Mouse (Mus musculus) CH12F3 (cell line): ENCODE measurements around the gene Nkx2-3.

Experiments
- in situ Hi-C: fragments of 300-500 bp; cut with MboI; formaldehyde crosslinking; loops from 2 replicates; pipeline ENCODE4 v1.14.3; 2020; ENCODE audit warnings: low sequenced_read_pairs

Gene Nkx2-3

DNA sequence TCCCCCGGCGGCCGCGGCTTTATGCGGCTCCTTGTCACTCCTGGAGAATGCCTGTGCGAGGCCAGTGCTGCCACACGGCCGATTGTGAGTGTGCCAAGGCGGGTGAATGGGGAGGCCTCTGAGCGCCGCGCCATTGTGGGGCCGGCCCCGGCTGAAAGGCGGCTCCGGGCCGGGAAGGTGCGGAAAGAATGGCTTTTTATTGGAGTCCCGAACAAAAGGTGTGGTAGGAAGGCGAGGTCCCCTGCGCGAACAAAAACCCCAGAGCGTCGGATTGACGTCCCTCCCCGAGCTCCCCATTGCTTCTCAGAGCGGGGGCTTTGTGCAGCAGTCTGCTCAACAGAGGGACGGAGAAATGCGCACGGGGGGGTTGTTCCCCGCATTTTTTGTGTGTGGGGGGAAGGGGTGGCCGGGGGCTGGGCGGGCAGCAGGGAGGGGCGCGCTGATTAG, 4.3 kb downstream of the Nkx2-3 start:
- in situ Hi-C loops, result loop anchor here (25.0 kb wide), 1 partner anchor 829 kb away; the partner anchor contains the start of gene Hps1

DNA sequence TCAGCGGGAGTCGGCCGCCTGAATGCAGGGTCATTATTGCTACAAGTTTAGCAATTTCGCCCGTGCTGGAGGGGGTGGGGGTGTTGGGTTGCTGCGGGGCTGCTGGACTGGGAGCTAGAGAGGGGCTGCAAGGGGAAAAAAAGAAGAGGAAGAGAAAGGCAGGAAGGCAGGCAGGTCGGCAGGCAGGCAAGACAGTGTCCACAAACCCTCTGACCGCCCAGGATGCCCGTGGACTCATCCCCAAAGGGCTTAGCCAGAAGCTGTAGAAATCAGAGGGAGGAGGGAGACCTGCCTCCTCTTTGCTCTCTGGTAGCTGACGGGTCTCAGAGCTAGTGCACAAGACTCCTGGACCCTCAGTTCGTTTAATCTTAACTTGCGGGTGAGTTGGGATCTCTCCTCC, 4.8 kb downstream of the Nkx2-3 start:
- in situ Hi-C loops, result loop anchor here (25.0 kb wide), 1 partner anchor 830 kb away; the partner anchor contains the start of gene Hps1

DNA sequence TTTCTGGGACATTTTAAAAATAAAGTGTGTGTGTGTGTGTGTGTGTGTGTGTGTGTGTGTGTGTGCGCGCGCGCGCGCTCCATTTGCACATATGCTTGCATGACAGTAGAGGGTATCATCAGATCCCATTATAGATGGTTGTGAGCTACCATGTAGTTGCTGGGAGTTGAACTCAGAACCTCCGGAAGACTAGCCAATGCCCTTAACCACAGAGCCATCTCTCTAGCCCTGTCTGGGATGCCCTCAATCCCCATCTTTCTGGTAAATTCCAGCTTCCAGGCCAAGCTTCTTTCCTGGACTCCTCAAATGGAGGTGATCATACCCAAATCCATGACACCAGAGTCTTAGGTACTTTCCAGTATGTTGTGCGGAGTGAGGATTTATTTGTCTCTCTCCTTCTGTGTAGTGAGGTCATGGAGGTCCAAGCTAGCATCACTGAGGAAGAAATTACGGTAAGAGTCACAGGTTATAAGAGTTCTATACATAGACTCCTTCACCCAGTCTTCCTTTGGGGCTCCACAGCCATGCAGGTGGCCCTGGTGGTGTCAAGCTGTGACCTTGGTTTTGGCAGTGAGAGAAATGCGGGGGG, 5.7 kb downstream of the Nkx2-3 start:
- in situ Hi-C loops, result loop anchor here (25.0 kb wide), 1 partner anchor 831 kb away; the partner anchor contains the start of gene Hps1

DNA sequence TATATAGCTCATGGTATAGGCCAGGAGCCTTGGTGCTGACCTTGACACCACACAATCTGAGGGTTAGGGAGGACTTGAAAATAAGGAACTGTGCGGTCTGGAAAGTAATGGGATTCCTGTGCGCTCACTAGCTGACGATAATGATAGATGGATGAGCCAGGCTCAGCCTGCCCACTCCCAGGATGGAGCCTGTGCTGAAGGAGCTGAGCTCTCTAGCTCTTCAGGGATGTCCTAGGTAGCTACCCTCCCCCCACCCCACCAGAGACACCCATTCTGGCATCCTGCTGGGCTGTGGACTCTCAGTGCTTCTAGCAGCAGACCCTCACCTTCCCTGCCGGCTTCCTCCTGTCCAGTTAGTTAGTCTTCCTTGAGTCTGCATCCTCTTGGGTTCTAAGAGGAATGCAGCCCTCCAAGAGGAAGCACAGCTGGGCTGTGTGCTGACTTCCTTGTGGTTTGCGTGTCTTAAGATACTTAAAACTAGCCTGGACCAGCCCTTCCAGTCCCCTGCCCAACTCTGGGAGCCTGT, 6.4 kb downstream of the Nkx2-3 start:
- in situ Hi-C loops, result loop anchor here (25.0 kb wide), 1 partner anchor 831 kb away; the partner anchor contains the start of gene Hps1

DNA sequence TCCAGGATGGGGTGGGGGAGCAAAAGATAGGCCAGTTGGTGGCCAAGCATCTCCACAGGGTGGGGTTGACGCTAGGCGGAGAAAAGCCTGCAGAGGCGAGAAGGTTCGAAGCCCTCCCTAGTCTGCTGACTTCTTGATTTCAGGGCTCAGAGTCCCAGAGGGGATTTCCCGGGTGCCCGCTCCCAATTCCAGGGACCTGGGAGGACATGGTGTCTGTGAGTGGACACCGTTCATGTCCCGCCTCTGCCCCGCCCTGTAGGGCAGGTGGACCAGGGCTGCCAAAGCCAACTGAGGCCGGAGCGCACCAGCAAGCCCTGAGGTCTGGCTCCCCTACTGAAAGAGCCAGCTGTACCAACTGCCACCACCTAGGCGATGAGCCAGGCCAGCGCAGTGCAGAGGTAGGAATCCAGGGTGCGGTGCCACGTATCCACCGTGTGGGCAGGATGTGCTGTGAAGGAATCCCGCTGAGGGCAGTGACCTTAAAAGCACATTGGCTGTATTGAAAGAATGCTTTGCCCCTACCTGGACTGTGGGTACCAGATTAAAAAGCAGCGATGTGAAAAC, 7.9 kb downstream of the Nkx2-3 start:
- in situ Hi-C loops, result loop anchor here (5.0 to 25.0 kb wide), 2 partner anchors 123 to 833 kb away; partner anchors contain the start of gene Hps1

DNA sequence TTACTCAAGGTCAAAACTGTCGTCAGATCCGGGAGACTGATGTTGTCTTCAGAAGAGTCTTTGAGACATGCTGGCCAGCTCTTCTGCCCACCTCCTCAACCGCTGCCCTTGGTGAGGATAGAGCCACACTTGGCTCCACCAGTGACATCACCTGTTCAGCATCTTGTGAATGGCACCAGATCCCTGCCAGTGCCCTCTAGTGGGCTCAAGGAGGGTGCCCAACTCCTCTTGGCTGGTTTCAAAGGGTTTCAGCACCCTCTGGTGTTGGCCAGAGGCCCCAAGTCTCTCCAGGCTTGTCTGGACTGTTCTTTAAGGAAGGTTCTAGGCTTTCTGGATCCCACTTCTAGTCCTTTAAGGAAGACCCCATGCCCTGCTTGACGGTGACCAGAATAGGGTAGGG, 11.8 kb downstream of the Nkx2-3 start:
- in situ Hi-C loops, result loop anchor here (5.0 to 25.0 kb wide), 2 partner anchors 127 to 837 kb away; partner anchors contain the start of gene Hps1

DNA sequence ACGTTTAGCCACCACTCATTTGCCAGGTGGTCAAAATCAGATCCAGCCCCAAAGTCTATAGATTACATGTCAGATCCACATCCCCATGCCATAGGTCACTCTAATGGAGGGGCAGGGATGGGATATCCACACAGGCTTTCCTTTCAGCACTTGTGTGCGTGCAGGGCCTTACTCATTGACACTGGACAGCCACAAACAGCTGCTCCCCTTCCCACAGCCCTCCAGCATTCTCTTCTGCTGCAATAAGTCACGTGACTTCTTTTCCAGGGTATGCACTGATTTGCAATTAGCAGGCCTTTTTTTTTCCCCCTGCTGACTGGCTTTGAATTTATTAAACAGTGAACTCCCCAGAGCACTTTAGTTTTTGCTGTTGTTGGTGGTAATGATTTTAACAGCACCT, 14.0 kb downstream of the Nkx2-3 start:
- in situ Hi-C loops, result no loop called here

DNA sequence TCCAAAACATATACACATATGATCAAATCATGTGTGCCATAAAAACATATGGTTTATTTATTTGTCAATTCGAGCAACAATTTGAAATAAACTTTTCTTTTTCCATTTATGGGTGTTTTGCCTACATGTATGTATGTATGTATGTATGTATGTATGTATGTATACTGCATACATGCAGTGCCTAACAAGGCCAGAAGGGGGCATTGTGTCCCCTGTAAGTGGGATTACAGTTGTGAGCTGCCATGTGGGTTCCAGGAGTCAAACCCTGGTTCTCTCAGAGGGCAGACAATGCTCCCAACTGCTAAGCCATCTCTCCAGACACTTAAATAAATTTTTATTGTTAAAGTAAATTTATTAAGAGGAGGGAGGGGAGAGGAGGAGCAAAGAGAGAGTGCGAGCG, 15.2 kb downstream of the Nkx2-3 start:
- in situ Hi-C loops, result no loop called here

DNA sequence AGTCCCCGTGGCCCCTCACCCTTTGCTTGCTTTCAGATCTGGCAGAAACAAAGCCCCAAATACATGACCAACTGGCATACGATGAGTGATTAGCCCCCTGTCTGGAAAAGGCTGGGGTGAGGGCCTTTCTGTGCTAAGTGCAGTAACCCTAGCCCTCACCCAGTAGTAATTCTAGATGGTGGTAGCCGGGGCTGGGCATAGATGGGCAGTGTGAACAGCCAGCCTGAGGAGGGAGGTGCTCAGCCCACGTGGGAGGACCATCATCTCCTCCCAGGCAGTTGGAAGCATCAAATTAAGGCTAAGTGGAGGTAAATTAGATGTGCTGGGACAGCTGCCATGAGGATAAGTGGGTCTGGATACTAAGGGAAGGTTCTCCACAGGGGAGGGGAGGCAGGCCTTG, 17.0 kb downstream of the Nkx2-3 start:
- in situ Hi-C loops, result no loop called here

DNA sequence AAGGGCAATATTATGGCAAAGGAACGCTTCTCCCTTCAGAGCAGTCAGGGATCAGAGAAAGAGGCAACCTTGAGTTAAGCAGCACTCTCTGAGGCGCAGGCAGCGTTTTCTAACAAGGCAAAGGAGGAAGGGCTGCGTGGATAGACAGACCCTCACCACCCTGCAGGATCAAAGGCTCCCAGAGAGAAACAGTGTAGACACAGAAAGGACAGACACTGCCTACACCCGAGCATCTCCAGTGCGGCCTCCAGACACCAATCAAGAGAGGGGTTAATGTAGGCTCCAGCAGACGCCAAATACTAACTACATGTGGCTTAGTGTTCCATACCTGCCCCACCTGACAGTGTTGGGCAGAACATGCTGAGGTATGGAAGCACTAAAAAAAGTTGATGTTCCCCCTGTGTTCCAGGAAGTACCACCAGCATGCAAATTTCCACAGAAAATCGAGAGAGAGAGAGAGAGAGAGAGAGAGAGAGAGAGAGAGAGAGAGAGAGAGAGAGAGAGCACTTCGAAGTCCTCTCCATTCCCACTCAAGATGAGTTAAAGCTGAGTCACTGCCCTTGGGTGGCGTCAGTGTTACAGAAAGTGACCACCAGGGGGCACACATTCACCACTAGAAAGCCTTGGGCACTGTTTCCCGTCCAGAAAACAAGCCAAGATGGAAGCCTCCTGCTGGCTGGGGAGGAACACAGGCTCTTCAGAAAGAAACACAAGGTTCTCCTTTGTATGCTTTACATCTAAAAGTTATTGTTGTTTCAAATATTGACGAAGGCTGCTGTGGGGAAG, 18.5 kb downstream of the Nkx2-3 start:
- in situ Hi-C loops, result no loop called here

DNA sequence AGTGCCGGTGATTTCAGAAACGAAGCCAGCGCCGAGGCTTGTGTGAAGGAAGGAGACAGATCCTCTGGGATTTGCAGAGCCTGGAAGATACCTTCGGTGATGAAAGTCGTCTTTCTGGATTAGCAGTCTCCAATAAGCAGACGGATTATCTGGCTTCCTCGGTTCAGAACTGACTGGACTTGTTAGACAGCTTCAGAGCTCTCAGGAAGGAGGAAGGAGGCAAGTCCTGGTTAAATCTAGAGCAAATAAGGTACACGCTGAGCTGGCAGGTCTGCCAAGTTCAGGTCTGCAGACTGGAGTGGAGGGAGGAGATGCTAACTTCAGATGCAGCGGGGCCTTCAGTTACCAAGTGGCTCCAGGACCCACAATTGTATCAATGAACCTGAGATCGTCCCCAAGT, 29.7 kb downstream of the Nkx2-3 start:
- in situ Hi-C loops, result no loop called here

DNA sequence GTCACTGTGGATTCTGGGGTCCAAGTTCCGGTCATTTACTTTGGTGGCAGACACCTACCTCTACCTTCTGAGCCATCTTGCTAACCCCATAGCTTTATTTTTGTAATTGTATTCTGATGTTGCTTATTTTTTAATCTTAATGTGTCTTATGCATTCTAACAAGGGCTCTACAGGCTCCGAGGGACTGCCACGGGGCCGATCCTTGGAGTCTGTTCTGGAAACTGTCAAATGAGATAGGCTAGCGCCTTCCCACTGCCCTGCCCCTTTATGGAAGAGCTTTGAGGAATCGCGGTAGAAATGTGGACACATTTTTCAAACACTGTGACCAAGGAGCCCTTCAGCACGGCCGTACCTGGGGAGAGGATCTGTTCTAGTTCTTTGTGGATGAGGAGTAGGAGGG, 30.7 kb downstream of the Nkx2-3 start:
- in situ Hi-C loops, result no loop called here

DNA sequence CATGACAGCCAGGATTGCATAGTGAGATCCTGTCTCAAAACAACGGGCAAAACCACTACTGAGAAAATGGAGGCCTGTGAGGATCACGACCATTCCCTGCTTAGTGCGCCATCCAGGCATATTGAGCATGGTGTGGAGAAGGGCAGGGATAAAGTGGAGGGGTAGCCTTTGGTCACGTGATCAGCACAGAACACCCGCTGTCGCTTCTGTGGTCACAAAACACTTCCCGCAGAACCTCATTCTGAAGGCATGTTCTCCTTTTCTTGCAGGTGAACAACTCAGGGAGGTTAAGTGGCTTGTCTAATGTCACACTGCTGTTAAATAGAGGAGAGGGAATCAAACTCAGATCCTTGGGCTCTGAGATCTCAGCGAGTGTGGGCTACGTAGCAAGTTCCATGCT, 33.4 kb downstream of the Nkx2-3 start:
- in situ Hi-C loops, result no loop called here

DNA sequence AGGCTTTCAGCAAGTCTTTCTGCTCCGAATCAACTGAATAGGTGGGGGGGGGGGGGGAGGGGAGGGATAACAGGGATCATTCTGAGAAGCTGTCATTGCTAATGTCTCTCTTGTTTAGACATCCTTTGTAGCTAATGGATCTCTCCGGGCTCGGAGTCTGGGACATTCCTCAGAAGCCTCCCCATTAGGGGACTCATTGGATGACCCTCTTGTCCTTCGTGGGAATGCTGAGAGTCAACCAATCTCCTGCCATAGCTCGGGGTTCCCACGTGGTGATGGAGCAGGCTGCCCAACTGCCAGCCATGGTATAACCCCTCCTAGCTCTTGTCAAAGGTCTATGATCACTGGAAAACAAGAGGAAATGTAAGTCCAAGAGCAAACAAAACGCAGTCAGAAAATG, 34.7 kb downstream of the Nkx2-3 start:
- in situ Hi-C loops, result no loop called here

DNA sequence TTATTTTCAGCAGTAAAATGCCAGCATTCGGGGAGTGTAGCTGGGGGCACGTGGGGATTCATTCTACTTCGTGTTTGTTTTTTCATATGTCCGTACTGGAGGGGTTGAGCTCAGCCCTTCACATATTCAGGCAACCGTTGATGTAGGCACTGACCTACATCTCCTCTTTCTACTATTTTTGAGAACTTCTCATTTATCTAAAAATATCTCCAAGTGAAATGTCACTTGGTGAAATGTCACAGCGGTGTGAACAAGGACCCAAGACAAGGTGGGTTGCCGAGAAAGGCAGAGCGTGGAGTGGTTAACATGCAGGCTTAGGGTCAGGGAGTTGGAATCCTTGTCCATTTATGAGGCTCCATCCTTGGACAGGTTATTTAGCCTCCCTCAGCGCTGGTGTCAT, 35.1 kb downstream of the Nkx2-3 start:
- in situ Hi-C loops, result no loop called here

DNA sequence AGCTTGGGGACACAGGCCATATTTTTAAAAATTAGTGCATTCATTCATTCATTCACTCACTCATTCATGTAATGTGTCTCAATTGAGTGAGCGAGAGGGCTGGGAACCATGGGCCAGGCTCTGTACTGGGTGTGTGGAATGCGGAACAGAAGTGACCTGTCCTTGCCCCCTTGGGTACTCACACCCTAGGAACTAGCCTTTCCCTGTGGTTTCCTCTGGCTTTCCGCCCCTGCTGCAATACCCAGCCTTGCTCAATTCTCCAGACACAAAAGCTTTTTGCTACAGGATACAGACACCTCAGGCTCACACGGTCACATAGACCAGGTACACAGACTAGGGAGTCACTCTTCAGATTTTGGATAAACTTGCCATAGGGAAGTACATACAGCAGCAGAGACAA, 36.2 kb downstream of the Nkx2-3 start:
- in situ Hi-C loops, result no loop called here

DNA sequence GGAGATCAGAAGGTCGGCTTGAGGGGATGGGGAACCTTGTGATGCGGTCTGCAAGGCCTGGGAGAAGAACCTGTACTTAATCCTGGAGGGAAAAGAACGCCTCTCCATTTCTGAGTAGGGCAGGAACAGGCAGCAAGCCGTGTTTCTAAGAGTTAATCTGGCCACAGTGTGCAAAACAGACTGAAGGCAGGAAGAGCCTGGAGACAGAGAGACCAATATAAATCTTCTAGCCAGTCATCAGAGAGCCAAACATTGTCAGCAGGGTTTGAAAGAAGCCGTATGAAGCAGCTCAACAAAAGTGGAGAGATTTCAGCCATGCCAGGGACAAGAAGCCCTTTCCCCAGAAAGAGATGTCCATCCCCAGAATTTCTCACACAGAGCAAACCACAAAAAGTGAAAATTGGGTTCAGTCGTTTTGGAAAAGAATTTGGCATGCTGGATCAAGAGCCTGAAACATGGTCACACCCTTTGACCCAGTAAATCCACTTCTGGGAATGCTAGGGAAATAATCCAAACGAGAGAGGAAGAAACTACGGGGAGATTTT, 39.2 kb downstream of the Nkx2-3 start:
- in situ Hi-C loops, result no loop called here

DNA sequence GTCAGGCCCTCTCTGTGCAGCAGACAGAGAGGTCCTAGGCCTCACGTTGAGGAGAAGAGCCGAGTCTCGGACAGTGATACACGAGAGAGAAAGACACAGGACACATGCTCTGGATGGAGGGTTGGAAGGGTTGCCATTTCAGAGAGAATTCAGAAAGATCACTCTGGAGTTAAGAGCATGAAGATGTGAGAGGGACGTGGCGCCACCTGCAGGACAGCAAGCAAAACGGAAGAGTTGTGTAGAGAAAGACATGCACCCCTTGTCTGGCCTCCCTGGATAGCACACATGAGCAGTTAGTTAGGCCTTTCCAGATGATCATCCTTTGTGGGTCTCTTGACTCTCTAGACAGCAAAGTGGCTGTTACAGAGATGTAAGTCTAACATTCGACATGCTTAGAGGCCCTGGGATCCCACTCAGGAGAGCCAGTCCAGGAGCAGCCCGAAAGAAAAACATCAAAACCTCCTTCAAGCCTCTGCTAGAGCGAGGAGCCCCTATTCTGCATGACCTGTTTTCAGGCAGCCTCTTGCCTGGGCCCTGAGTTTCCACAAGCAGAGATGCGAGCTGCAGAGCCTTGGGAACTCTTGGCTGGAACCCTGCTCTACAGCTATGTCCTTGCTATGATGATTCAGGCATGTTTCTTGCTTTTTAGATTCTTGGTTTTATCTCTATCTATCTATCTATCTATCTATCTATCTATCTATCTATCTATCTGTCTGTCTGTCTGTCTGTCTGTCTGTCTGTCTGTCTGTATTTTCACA, 43.8 kb downstream of the Nkx2-3 start:
- in situ Hi-C loops, result no loop called here

DNA sequence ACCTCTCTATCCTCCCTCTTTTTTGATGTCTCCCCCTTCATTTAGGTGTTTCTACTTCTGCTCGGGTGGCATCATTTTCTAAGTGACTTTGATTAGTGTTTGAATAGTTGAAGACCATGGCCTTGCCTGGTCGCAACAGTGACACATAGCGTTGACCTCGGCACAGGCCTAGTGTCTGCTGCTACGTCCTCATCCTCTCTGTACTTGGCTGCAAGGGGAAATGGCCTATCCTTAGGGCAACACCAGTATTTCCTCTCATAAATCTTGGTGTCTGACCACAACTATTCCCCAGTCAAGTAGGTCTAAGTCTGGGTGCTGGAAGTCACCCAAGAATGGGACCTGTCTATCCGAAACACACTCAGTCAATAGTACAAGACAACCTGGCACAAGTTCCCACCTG, 47.5 kb downstream of the Nkx2-3 start:
- in situ Hi-C loops, result no loop called here

DNA sequence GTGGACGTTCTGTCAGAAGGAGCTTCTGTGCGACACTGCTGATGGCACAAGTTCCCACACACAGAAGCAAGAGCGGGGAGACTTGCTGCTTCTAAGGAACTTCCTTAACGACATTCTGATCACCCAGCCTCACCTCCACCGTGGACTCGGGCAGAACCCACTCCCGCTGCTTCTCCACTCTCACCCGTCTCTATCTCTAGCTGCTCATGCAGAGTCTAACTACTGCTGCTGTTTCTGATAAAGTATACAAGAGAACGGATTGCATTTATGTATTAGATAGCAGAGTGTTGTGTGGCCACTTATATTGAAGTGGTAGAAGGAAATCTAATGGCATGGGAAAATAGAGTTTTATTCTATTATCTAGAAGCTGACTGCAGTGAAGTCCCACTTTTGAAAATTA, 48.6 kb downstream of the Nkx2-3 start:
- in situ Hi-C loops, result no loop called here
